ENCODE assay signal across 14 mouse cellular contexts in genomic region chr3:68187471-68187870, GRCm38 (mm10).
DNase-seq lines count a peak whose midpoint lies in the region; ATAC-seq lines count a peak whose summit lies in the region.
"Had no signal": no experiment of that assay in that cellular context is flagged by ENCODE, and none has a peak within 500 bp of the region (broad histone marks: within the 10 kb centered on the region; RNA-seq: fewer than 3 reads in every experiment).

No protein-coding gene starts in this region.

- ATAC-seq in megakaryocyte progenitor cell, adult 5-6 weeks (replicated peaks; ENCODE audit: poor library complexity) = 0 out of 2 replicates have a peak, but pooled peaks have one; percentile 37
- ATAC-seq: forebrain, embryonic 13.5 days; hindbrain, embryonic 16.5 days; intestine, postnatal 0 days had no signal

- intact Hi-C loops in left cerebral cortex, postnatal 4 days (cut with DNase I) = no loop called here
- intact Hi-C loops in left cerebral cortex, postnatal 14 days (cut with DNase I) = no loop called here

- DNase-seq in embryo, embryonic 10.5 days (ENCODE audit: low spot score) = peak; percentile 24
- DNase-seq in embryo, embryonic 10 days (ENCODE audit: low spot score) = no peak
- peak; percentile 7 for DNase-seq in left cerebral cortex, postnatal 4 days
- DNase-seq in left cerebral cortex, postnatal 14 days (ENCODE audit: low spot score in 2 of 2) = no peak
- peak; percentile 10 for DNase-seq in NIH3T3 (ENCODE audit: low read depth)
- no peak for DNase-seq in natural killer cell, adult 2 months (ENCODE audit: low spot score in 2 of 2)
- DNase-seq: cerebellum, adult 11-12 months; gastrocnemius, postnatal 25 days; lung, adult 2 months; spleen, adult 18-20 months had no signal

Comparison
In these comparisons a context has a peak if more than half of its experiments do, and no peak if none do; other contexts are left out.
1. DNase-seq: peak in embryo, embryonic 10.5 days (single experiment), left cerebral cortex, postnatal 4 days (single experiment) and NIH3T3 (single experiment); none in embryo, embryonic 10 days (single experiment), left cerebral cortex, postnatal 14 days (0 of 2) and natural killer cell, adult 2 months (0 of 2).